Comparison of ENCODE assay signal across 21 mouse cellular contexts in the genomic region with DNA sequence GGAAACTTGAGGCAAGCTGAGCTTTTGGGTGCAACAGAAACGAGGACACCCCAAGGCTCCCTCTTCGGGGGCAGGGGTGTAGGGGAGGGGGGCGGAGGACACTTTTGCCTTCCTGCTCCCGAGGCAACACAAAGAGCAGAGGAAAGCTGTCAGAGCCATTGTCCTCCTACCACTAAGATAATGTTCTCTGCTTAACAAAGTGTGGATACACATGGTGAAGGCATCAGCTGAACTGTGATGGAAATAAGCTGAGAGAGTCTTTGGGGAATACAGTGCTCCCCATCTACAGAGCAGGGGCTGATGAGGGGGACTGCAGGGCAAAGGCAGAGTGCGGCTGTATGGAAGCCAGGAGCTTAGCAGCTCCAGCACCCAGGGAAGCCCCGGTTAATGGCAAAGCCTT.
DNase-seq lines count a peak whose midpoint lies in the region; ATAC-seq and TF ChIP-seq lines count a peak whose summit lies in the region.
"Had no signal": no experiment of that assay in that cellular context is flagged by ENCODE, and none has a peak within 500 bp of the region (broad histone marks: within the 10 kb centered on the region; RNA-seq: fewer than 3 reads in every experiment).

No protein-coding gene starts in this region.

- no peaks in the 10 kb centered on the region for H3K9me3 ChIP-seq in hindbrain, embryonic 10.5 days
- H3K9me3 ChIP-seq in hindbrain, postnatal 0 days (ENCODE audit: low read length): no peaks in the 10 kb centered on the region
- no peaks in the 10 kb centered on the region for H3K9me3 ChIP-seq in lung, embryonic 16.5 days (ENCODE audit: control insufficient read depth, low read length)
- H3K9me3 ChIP-seq in heart, embryonic 10.5 days: no peaks in the 10 kb centered on the region
- H3K9me3 ChIP-seq: hindbrain, embryonic 15.5 days; kidney, embryonic 15.5 days; midbrain, embryonic 15.5 days had no signal

- H3K4me1 ChIP-seq in hindbrain, embryonic 10.5 days (replicated peaks): peaks cover 5% of the 10 kb centered on the region
- H3K4me1 ChIP-seq in hindbrain, postnatal 0 days (ENCODE audit: insufficient read depth, low read length): no peaks in the 10 kb centered on the region
- peaks cover 12% of the 10 kb centered on the region for H3K4me1 ChIP-seq in lung, embryonic 16.5 days (replicated peaks; ENCODE audit: control insufficient read depth, insufficient read depth, low read length)
- H3K4me1 ChIP-seq in lung, adult 2 months (ENCODE audit: control insufficient read depth, insufficient read depth, low read length): peaks cover 23% of the 10 kb centered on the region
- H3K4me1 ChIP-seq in heart, embryonic 10.5 days: peaks cover 42% of the 10 kb centered on the region
- H3K4me1 ChIP-seq: midbrain, embryonic 15.5 days had no signal

- TF ChIP-seq CTCF in hindbrain, postnatal 0 days (IDR thresholded peaks at IDR 0.05; ENCODE audit: low read depth): no peak
- no peak for TF ChIP-seq CTCF in lung, adult 2 months (IDR thresholded peaks at IDR 0.05; ENCODE audit: insufficient read depth, low read length)

- H3K27ac ChIP-seq in hindbrain, embryonic 10.5 days: peak overlapping the region; percentile 23; the same call in 1 of the 2 replicates
- no peak overlapping the region for H3K27ac ChIP-seq in hindbrain, postnatal 0 days
- peak overlapping the region; percentile 76 for H3K27ac ChIP-seq in lung, embryonic 16.5 days (ENCODE audit: low read length)
- peak overlapping the region; percentile 52; the same call in 1 of the 2 replicates for H3K27ac ChIP-seq in heart, embryonic 10.5 days
- H3K27ac ChIP-seq: hindbrain, embryonic 15.5 days; midbrain, embryonic 15.5 days had no signal

- no peak overlapping the region for H3K4me3 ChIP-seq in hindbrain, embryonic 10.5 days
- H3K4me3 ChIP-seq in hindbrain, postnatal 0 days (ENCODE audit: low read length): no peak overlapping the region
- no peak overlapping the region for H3K4me3 ChIP-seq in lung, embryonic 16.5 days (ENCODE audit: low read length)
- no peak overlapping the region for H3K4me3 ChIP-seq in lung, adult 2 months (replicated peaks; ENCODE audit: extremely low read depth, low read depth, low read length)
- no peak overlapping the region for H3K4me3 ChIP-seq in heart, embryonic 10.5 days
- H3K4me3 ChIP-seq: hindbrain, embryonic 15.5 days; kidney, embryonic 15.5 days; midbrain, embryonic 15.5 days; myocyte had no signal

- ATAC-seq in hindbrain, postnatal 0 days: no peak
- 0 out of 2 replicates have a peak, but pooled peaks have one; percentile 24 for ATAC-seq in lung, embryonic 16.5 days (ENCODE audit: low read depth)
- ATAC-seq: intestine, postnatal 0 days; liver, postnatal 0 days; midbrain, embryonic 15.5 days had no signal

- no peaks in the 10 kb centered on the region for H3K36me3 ChIP-seq in hindbrain, embryonic 10.5 days
- no peaks in the 10 kb centered on the region for H3K36me3 ChIP-seq in hindbrain, postnatal 0 days (ENCODE audit: insufficient read depth, low read length)
- no peaks in the 10 kb centered on the region for H3K36me3 ChIP-seq in lung, embryonic 16.5 days (ENCODE audit: control insufficient read depth, insufficient read depth, low read length)
- no peaks in the 10 kb centered on the region for H3K36me3 ChIP-seq in heart, embryonic 10.5 days
- H3K36me3 ChIP-seq: hindbrain, embryonic 15.5 days; kidney, embryonic 15.5 days; midbrain, embryonic 15.5 days had no signal

- no peak for DNase-seq in hindbrain, embryonic 10.5 days (ENCODE audit: low spot score)
- DNase-seq in hindbrain, postnatal 0 days (ENCODE audit: low spot score): no peak
- DNase-seq in lung, adult 2 months: no peak
- DNase-seq in heart, embryonic 10.5 days (ENCODE audit: low spot score): no peak
- DNase-seq in heart, postnatal 25 days (ENCODE audit: low spot score): peak; percentile 7
- DNase-seq in adrenal gland, adult (ENCODE audit: inconsistent age in 2 of 2, low spot score in 1 of 2): no peak
- DNase-seq: adrenal gland, adult 8-10 months; cerebellum, postnatal 36 days; gastrocnemius, postnatal 25 days; left cerebral cortex, postnatal 4 days; liver; liver, postnatal 0 days; right cerebral cortex, postnatal 14 days; spleen, adult 18-20 months; thymus, postnatal 36 days had no signal

- 41% methylated on average over 6 of the region's 6 CpGs for WGBS in hindbrain, embryonic 10.5 days
- 28% methylated on average over 6 of the region's 6 CpGs for WGBS in hindbrain, postnatal 0 days
- WGBS in lung, embryonic 16.5 days: 39% methylated on average over 6 of the region's 6 CpGs
- WGBS in lung, adult 2 months: 38% methylated on average over 6 of the region's 6 CpGs
- WGBS in heart, embryonic 10.5 days: 36% methylated on average over 6 of the region's 6 CpGs

- TF ChIP-seq POLR2A in lung, adult 2 months (IDR thresholded peaks at IDR 0.05; ENCODE audit: borderline replicate concordance, extremely low read depth, low read depth, low read length): no peak

- H3K27me3 ChIP-seq in hindbrain, embryonic 10.5 days (ENCODE audit: insufficient read depth, poor library complexity, severe bottlenecking): no peaks in the 10 kb centered on the region
- H3K27me3 ChIP-seq in hindbrain, postnatal 0 days (ENCODE audit: insufficient read depth, low read length): no peaks in the 10 kb centered on the region
- no peaks in the 10 kb centered on the region for H3K27me3 ChIP-seq in lung, embryonic 16.5 days (ENCODE audit: control insufficient read depth, insufficient read depth, low read depth, low read length)
- H3K27me3 ChIP-seq in heart, embryonic 10.5 days (ENCODE audit: insufficient read depth, poor library complexity, severe bottlenecking): no peaks in the 10 kb centered on the region
- H3K27me3 ChIP-seq: hindbrain, embryonic 15.5 days; kidney, embryonic 15.5 days; midbrain, embryonic 15.5 days had no signal

- intact Hi-C loops in heart, postnatal 25 days (cut with DNase I): no loop called here

- H3K9ac ChIP-seq in hindbrain, postnatal 0 days (replicated peaks; ENCODE audit: low read length): no peak overlapping the region
- peak overlapping the region; percentile 12; the same call in 1 of the 2 replicates for H3K9ac ChIP-seq in lung, embryonic 16.5 days (ENCODE audit: low read length)
- H3K9ac ChIP-seq: hindbrain, embryonic 15.5 days; kidney, embryonic 15.5 days; liver, postnatal 0 days; midbrain, embryonic 15.5 days had no signal

- H3K4me2 ChIP-seq in hindbrain, postnatal 0 days (ENCODE audit: low read depth, low read length): no peak overlapping the region
- H3K4me2 ChIP-seq in lung, embryonic 16.5 days (ENCODE audit: low read depth, low read length): no peak overlapping the region
- H3K4me2 ChIP-seq: hindbrain, embryonic 15.5 days; kidney, embryonic 15.5 days; midbrain, embryonic 15.5 days had no signal
